Mouse (Mus musculus): Measurements from ENCODE around the gene 4930595D18Rik.

DNA sequence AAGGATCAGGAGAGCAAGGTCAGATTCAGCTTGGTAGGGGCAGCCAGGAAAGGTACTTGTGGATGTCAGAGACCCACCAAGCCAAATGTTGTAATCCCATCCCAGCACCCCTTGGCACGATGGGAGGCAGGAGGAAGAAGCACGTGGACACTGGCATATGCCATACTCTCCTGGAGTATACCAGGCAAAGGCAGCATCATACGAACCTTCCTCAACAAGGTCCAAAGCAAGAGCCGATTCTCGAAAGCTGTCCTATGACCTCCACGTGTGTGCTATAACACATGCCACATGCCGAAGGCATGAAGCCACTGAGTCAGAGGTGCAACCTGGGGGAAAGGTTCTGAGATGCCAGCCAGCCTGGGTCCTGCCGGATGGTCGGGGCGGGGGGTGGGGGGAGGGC lies 23.4 kb downstream of the 4930595D18Rik start:
- TF ChIP-seq POLR2A (IDR thresholded peaks at IDR 0.05; ENCODE audit: borderline replicate concordance, extremely low read depth, insufficient read depth, insufficient read length, poor library complexity, severe bottlenecking) = no peak
- no peak for TF ChIP-seq CTCF (IDR thresholded peaks at IDR 0.05; ENCODE audit: borderline replicate concordance, extremely low read depth, insufficient read depth, insufficient read length)

All from brain, embryonic 14.5 days (tissue).